Mouse (Mus musculus) heart, postnatal 14 days (tissue): ENCODE results near the gene Hsf3. TPM values are rescaled to one million over a fixed set of nuclear protein-coding genes. Genes with fewer than 3 reads are reported as not detected.
"Not testable (repeated sequence)": the region's sequence is repeated elsewhere in the genome, so short reads cannot be mapped to it uniquely, and the experiment has no call there.

Source experiments
- DNase-seq, 2 experiments: peaks; one replicate each; pipeline ENCODE4 v3.0.0; 2021 to 2022
- intact Hi-C: fragments of 180-260 bp; cut with DNase I; formaldehyde crosslinking; loops from one replicate; pipeline ENCODE4 v1.15.1; 2025
- long read RNA-seq, 2 experiments: library from polyadenylated mRNA; stranded (forward); transcript quantifications; one replicate each; pipeline ENCODE4 v2.0.0; 2021
- total RNA-seq, 2 experiments: library from RNA; stranded (reverse); gene quantifications; 2 replicates each; pipeline ENCODE4 v1.2.3; 2021

The Hsf3 gene
- total RNA-seq, result not detected
- long read RNA-seq, experiment 1, result 0 reads
- long read RNA-seq, experiment 2, result 0 reads

DNA sequence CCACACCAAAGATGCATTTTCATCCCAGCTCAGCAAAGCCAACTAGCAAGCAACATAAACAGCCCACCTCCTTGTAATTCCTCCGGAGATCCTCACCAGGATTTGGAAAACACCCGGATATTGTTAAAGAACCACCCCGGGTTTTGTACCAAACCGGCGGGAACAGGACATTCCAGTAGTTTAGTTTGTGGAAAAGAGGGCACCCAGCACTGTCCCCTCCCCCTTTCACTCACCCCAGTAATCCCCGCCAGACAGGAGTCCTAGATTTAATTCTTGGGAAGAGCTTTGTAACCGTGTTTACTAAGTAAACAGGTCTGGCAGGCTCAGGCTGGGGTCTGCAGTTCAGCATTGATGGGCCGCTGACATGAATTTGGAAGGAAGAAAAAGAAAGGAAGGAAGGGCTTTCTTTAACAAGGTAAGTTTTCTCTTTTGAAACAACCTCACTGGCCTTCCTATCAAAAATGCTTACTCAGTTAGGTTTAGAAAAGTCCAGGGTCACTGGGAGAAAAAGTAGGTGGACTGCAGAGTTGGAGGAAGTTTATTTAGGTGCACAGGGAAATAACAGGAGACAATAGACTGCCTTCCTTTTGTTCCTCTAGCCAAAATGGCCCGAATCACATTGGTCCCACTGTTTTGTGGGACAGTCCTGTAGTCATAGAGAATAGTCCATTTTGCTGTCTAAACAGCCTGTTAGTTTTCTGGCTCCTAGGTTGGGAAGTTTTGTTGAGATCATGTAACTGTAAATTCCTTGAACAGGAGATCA lies at the start of gene Hsf3:
Gene Hsf3, minus strand, starts transcription at position 94 of the 763 bp plus-strand sequence.
- peak; percentile 2 to 21 for DNase-seq
- intact Hi-C loops, result no loop called here

DNA sequence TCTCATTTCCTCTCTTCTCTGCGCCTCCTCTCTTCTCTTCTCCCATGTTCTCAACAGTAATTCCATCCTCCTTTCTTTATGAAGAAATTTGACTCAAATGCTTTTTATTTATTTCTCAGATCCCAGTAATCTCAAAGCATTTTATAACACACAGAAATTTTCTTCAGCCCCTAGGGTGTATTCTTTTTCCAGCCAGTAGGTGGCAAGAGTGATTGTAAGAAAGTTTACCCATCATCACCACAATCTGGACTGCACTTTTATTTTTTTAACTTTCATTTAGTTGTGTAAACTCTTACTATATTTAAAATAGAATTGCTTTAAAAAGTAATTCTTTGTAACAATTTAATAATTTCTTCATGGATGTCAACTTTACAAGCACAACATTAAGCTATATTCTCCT lies 45.5 kb upstream of the Hsf3 start:
- intact Hi-C loops, result loop anchor here (5.0 kb wide), 1 partner anchor 376 kb away; no protein-coding TSS in a partner anchor
- DNase-seq, result no peak

DNA sequence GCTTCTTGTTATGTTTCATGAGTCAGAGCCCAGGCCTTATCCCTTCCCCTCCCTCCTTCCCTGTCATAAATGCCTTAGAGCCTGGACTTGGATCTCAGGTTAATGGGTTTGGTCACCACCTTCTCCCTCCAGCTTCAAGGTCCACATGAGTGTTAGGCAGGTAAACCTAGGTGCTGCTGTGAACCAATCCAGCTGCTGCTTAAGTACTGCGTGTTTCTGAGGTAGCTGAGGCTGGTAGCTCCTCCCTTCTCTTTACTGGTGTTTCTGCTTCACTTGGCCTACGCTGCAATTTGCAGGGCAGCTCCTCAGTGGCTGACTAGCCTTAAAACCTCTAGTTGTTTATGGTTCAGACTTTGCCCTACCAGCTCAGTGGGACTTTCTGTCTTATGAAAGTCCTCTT lies 945 bp downstream of the Hsf3 start, which contains the start of gene Heph:
Gene Heph, plus strand, starts transcription at position 211 of the 400 bp plus-strand sequence.
- intact Hi-C loops, result no loop called here
- DNase-seq, result no peak

- DNase-seq, result no peak
- intact Hi-C loops, result no loop called here
Observed at GRCm38 (mm10) chrX:96419383-96419782, 36.7 kb downstream of the Hsf3 start.

- DNase-seq, result no peak
- intact Hi-C loops, result no loop called here
Observed at GRCm38 (mm10) chrX:96417733-96418132, 38.4 kb downstream of the Hsf3 start.

DNA sequence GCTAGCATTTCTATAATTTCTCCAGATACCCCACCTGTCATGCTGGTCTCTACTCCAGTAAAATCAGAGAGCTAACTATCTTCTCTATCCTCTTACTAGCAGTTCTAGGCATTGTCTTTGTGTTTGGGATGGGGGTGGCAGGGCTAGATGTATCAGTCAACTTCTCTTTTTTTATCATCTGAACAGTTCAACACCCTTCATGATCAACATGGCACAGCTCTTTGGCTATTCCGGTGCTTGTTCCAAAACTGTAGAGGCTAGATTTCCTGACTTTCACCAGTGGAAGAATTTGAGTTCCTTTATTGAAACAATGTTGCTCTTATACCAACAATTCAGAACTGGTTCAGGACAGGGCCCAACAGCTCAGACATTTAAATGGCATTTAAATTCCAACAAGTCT lies 39.1 kb downstream of the Hsf3 start:
- no peak for DNase-seq
- intact Hi-C loops, result no loop called here

GRCm38 (mm10) chrX:96415351-96415750 lies 40.7 kb downstream of the Hsf3 start:
- intact Hi-C loops, DNase-seq: not testable (repeated sequence)

GRCm38 (mm10) chrX:96339108-96339507 lies 117.0 kb downstream of the Hsf3 start:
- no peak for DNase-seq
- intact Hi-C loops, result no loop called here

DNA sequence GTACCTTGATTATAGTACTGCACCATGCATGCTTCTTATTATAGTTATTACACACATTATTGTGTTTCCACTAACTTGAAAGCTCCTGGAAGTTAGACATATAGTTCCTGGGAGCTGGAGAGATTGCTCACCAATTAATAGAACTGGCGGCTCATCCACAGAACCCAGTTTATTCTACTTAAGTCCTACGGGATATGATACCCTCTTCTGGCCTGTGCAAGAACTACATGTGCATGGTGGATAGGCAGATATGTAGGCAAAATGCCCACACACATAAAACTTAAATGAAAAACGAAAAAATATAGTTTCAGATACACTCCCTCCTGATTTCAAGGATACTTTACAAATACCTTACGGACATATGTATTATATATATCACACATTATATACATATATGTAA lies 126.3 kb downstream of the Hsf3 start:
- peak; percentile 1 to 21 for DNase-seq
- intact Hi-C loops, result loop anchor here (10.0 kb wide), 1 partner anchor 315 kb away; no protein-coding TSS in a partner anchor

DNA sequence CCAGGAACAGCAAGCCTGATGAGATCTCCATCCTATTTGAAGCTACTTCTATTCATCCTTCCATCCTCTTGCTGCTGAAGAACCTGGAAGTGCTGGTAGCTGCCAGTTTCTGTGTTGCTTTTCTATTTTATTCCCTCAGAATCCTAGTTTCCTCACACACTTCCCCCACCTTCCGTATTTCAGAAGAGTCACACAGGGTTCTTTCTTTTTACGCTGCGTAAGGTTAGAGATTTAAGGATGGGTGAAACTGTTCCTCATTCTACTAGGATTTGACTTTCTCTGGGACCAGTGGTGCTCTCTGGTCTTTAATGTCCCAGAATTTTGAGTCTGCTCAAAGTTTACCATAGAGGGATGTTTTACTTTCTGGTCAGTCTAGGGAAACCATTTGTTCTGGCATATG lies 162.8 kb downstream of the Hsf3 start, which contains the start of gene Vsig4:
Gene Vsig4, minus strand, starts transcription at position 101 of the 400 bp plus-strand sequence.
- intact Hi-C loops, result no loop called here
- DNase-seq, result no peak

DNA sequence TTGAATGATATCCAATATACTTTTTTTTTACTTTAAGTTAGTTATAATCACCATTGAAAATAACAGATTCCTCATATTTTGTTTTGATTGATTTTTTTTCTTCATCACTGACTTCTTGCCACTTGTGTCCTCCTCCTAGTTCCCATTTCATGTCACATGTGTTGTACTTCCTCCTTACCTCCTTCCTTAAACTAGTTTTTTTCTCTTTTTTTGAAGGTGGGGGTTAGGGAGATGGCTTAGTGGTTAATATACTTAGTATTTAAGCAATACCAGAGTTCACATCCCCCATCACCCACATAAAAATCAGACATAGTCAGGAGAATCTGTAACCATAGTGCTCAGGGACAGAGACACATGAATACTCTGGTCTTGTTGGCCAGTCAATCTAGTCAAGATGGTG lies 199.6 kb downstream of the Hsf3 start:
- DNase-seq, result no peak
- intact Hi-C loops, result no loop called here

Other genes with a start within 250 kb of the Hsf3 start
- gene Vsig4, start 162.9 kb downstream of the Hsf3 start, total RNA-seq, result 1 to 10 TPM in 1 of 2 experiments, under 1 TPM in 1; 0.65 to 1.0 TPM
- 1 to 10 TPM; 6.6 TPM for gene Heph, start 935 bp downstream of the Hsf3 start, total RNA-seq